Mouse (Mus musculus) embryonic fibroblast, embryonic 13.5 days (primary cell): ENCODE measurements around the gene Cnbp.

Experiments
- CTCF ChIP-seq: IDR thresholded peaks from 2 replicates; pipeline ENCODE4 v1.5.1; 2011; ENCODE audit warnings: mild to moderate bottlenecking, control low read depth, low read length, moderate library complexity, borderline replicate concordance; ENCODE audit not compliant: insufficient read depth
- POLR2A ChIP-seq: IDR thresholded peaks from 2 replicates; pipeline ENCODE4 v1.6.1; 2011; ENCODE audit warnings: low read depth, mild to moderate bottlenecking, control low read depth, low read length, moderate library complexity

DNA sequence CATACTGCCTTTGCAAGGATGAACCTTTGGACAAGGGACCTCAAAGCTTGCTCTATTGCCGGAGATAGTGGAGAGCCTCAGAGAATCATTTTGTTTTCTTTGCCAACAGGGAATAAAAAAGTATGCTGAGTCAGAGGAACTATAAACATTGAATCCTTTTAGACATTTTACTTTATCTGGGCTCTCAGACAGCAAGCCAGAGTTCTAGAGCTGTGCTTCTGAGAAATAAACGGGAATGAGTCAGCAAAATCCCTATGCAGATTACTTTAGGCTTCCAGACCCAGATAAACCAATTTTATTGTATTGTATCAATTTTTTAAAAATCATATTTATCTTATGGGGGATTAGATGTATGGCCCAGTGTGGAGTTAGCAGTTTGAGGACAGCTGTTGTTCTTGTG, 16.4 kb upstream of the Cnbp start:
- TF ChIP-seq POLR2A (no peak), CTCF (no peak)
